Mouse (Mus musculus): ENCODE measurements around the gene Pla2g12b. TPM values are rescaled to one million over a fixed set of nuclear protein-coding genes. Genes with fewer than 3 reads are reported as not detected.

Gene Pla2g12b
- polyA plus RNA-seq, 1 experiment: 0.31 TPM

DNA sequence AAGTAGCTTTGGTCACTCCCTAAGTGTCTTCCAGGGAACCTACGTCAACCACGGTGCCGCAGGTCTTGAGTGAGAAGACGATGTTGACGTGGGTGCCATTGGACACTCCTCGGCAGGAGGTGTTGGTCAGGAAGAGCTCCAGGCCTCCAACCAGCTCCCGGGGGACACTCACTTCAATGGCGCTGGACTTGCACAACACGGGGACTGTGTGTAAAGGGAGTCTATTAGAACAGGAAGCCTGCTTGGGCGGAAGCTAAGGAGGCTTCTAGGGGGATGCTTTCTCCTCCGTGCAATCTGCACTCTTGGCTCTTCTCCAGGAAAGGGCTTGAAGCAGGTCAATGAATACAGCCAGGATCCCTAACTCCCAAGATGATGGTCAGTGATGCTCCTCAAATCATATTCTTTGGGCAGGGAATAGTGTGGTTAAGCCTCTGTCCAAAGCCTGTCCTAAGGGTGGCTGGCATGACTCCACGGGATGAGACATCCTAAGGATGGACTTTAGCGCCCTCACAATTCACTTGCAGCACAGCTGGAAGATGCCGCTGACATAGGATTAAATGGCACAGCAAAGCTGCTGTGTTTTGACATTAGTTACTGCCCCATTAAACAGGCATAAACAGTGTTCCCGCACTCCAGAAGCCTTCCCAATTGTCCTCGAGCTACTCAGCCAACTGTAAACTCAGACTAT is 26.1 kb downstream of the Pla2g12b start:
- Histone ChIP-seq H3K27ac (ENCODE audit: insufficient read depth, low read depth, low read length) (no peak overlapping the region), H3K27me3 (replicated peaks; ENCODE audit: control insufficient read depth, insufficient read depth, low read length) (no peaks in the 10 kb centered on the region), H3K36me3 (ENCODE audit: control insufficient read depth, insufficient read depth, low read length) (no peaks in the 10 kb centered on the region), H3K4me1 (ENCODE audit: control insufficient read depth, insufficient read depth, low read length) (0 out of 2 replicates have a peak, but pooled peaks cover 3% of the 10 kb centered on the region), H3K4me3 (ENCODE audit: insufficient read depth, low read depth, low read length) (no peak overlapping the region)
- WGBS: 47% methylated on average over 16 of the region's 16 CpGs
- DNase-seq: no peak
- no peak for TF ChIP-seq CTCF (conservative IDR thresholded peaks at IDR 0.05; ENCODE audit: insufficient read depth, insufficient read length, low read depth, low read length)

GRCm38 (mm10) chr10:59430701-59431218 is 27.3 kb downstream of the Pla2g12b start:
- H3K4me1 ChIP-seq (ENCODE audit: control insufficient read depth, insufficient read depth, low read length): no peaks in the 10 kb centered on the region
- H3K27me3 ChIP-seq (replicated peaks; ENCODE audit: control insufficient read depth, insufficient read depth, low read length): no peaks in the 10 kb centered on the region
- DNase-seq: no peak
- no peaks in the 10 kb centered on the region for H3K36me3 ChIP-seq (ENCODE audit: control insufficient read depth, insufficient read depth, low read length)
- TF ChIP-seq POLR2A (IDR thresholded peaks at IDR 0.05; ENCODE audit: low read depth, low read length) (no peak), CTCF (conservative IDR thresholded peaks at IDR 0.05; ENCODE audit: insufficient read depth, insufficient read length, low read depth, low read length) (no peak)
- WGBS: 58% methylated on average over 6 of the region's 6 CpGs
- H3K4me3 ChIP-seq (ENCODE audit: insufficient read depth, low read depth, low read length): no peak overlapping the region
- no peak overlapping the region for H3K27ac ChIP-seq (ENCODE audit: insufficient read depth, low read depth, low read length)

DNA sequence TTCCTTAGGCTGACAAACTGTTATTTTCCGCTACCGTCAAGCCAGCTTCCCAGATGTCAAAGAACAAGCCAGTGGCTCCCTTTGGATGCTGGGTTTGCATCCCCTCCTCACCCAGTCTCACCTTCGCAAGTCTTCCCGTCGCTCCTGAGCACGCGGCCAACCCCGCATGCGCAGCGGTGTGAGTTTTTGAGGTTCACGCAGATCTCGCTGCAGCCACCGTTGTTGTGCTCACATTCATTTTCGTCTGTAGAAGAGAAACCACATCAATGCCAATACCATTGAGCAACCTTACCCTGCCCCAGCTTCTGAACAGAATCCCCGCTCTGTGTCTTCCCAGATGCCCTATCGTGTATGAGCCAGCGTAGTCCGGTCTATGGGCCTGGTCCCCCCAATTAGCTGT is 32.3 kb downstream of the Pla2g12b start:
- peaks cover 3% of the 10 kb centered on the region; the same call in 1 of the 2 replicates for H3K4me1 ChIP-seq (ENCODE audit: control insufficient read depth, insufficient read depth, low read length)
- no peak for TF ChIP-seq CTCF (conservative IDR thresholded peaks at IDR 0.05; ENCODE audit: insufficient read depth, insufficient read length, low read depth, low read length)
- TF ChIP-seq POLR2A (IDR thresholded peaks at IDR 0.05; ENCODE audit: low read depth, low read length): no peak
- whole genome bisulfite sequencing: 96% methylated on average over 18 of the region's 18 CpGs
- no peaks in the 10 kb centered on the region for H3K36me3 ChIP-seq (ENCODE audit: control insufficient read depth, insufficient read depth, low read length)
- H3K27me3 ChIP-seq (replicated peaks; ENCODE audit: control insufficient read depth, insufficient read depth, low read length): no peaks in the 10 kb centered on the region
- no peak overlapping the region for H3K27ac ChIP-seq (ENCODE audit: insufficient read depth, low read depth, low read length)
- no peak overlapping the region for H3K4me3 ChIP-seq (ENCODE audit: insufficient read depth, low read depth, low read length)
- DNase-seq: no peak

DNA sequence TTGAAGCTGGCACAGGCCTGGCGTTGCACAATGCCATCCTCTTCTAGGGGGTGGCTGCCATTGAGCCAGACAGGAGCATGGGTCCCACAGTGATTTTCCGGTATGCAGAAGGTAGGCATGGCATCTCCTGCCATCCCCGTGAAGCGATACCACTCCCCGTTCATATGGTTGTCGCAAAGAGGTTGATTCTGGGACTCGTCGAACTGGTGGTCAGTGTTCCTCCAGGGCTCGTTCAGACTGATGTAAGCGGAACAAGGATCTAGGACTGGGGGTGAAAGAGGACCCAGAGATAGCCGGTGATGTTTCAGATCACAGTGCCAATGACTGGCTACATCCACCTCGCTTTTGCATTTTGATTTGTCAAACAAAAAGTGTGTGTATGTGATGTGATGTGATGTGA is 35.2 kb downstream of the Pla2g12b start:
- H3K4me1 ChIP-seq (ENCODE audit: control insufficient read depth, insufficient read depth, low read length): peaks cover 3% of the 10 kb centered on the region; the same call in 1 of the 2 replicates
- 97% methylated on average over 12 of the region's 12 CpGs for WGBS
- H3K4me3 ChIP-seq (ENCODE audit: insufficient read depth, low read depth, low read length): no peak overlapping the region
- H3K27me3 ChIP-seq (replicated peaks; ENCODE audit: control insufficient read depth, insufficient read depth, low read length): no peaks in the 10 kb centered on the region
- no peak for DNase-seq
- TF ChIP-seq POLR2A (IDR thresholded peaks at IDR 0.05; ENCODE audit: low read depth, low read length) (no peak), CTCF (conservative IDR thresholded peaks at IDR 0.05; ENCODE audit: insufficient read depth, insufficient read length, low read depth, low read length) (no peak)
- no peaks in the 10 kb centered on the region for H3K36me3 ChIP-seq (ENCODE audit: control insufficient read depth, insufficient read depth, low read length)
- no peak overlapping the region for H3K27ac ChIP-seq (ENCODE audit: insufficient read depth, low read depth, low read length)

DNA sequence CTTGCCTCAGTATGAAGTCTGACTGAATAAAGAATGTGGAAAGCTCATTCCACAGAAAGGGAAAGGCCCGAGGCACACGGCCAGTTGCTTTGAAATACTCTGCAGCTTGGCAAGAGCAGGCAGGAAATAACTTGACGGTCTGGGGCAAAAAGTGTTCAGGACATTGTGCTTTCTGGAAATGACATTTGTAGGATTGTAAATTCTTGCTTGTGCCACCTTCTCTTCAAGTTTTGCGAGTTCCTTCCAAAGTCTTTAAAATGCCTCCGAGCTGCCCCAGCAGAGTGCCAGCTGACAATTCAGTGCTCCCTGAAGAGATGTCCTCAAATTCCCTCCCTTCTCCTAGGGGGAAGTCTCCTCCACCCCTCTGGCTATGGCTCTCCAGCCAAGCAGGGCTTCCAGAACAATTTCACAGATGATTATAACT is 36.1 kb downstream of the Pla2g12b start:
- WGBS: 31% methylated on average over 5 of the region's 5 CpGs
- peak overlapping the region; percentile 66; the same call in 1 of the 2 replicates for H3K27ac ChIP-seq (ENCODE audit: insufficient read depth, low read depth, low read length)
- peak; percentile 79 for DNase-seq
- H3K4me1 ChIP-seq (ENCODE audit: control insufficient read depth, insufficient read depth, low read length): peaks cover 3% of the 10 kb centered on the region; the same call in 1 of the 2 replicates
- TF ChIP-seq CTCF (conservative IDR thresholded peaks at IDR 0.05; ENCODE audit: insufficient read depth, insufficient read length, low read depth, low read length) (no peak), POLR2A (IDR thresholded peaks at IDR 0.05; ENCODE audit: low read depth, low read length) (no peak)
- no peaks in the 10 kb centered on the region for H3K36me3 ChIP-seq (ENCODE audit: control insufficient read depth, insufficient read depth, low read length)
- no peaks in the 10 kb centered on the region for H3K27me3 ChIP-seq (replicated peaks; ENCODE audit: control insufficient read depth, insufficient read depth, low read length)
- no peak overlapping the region for H3K4me3 ChIP-seq (ENCODE audit: insufficient read depth, low read depth, low read length)

GRCm38 (mm10) chr10:59440177-59440576 is 36.7 kb downstream of the Pla2g12b start:
- 65% methylated on average over 6 of the region's 6 CpGs for WGBS
- Histone ChIP-seq H3K4me3 (ENCODE audit: insufficient read depth, low read depth, low read length) (no peak overlapping the region), H3K27ac (ENCODE audit: insufficient read depth, low read depth, low read length) (no peak overlapping the region), H3K27me3 (replicated peaks; ENCODE audit: control insufficient read depth, insufficient read depth, low read length) (no peaks in the 10 kb centered on the region), H3K4me1 (ENCODE audit: control insufficient read depth, insufficient read depth, low read length) (peaks cover 3% of the 10 kb centered on the region; the same call in 1 of the 2 replicates), H3K36me3 (ENCODE audit: control insufficient read depth, insufficient read depth, low read length) (no peaks in the 10 kb centered on the region)
- no peak for DNase-seq
- no peak for TF ChIP-seq CTCF (conservative IDR thresholded peaks at IDR 0.05; ENCODE audit: insufficient read depth, insufficient read length, low read depth, low read length)
- TF ChIP-seq POLR2A (IDR thresholded peaks at IDR 0.05; ENCODE audit: low read depth, low read length): no peak

GRCm38 (mm10) chr10:59441735-59442134 is 38.3 kb downstream of the Pla2g12b start, which contains the start of gene Oit3:
Gene Oit3 (minus strand): TSS chr10:59441778.
- Histone ChIP-seq H3K27me3 (replicated peaks; ENCODE audit: control insufficient read depth, insufficient read depth, low read length) (no peaks in the 10 kb centered on the region), H3K4me1 (ENCODE audit: control insufficient read depth, insufficient read depth, low read length) (peaks cover 3% of the 10 kb centered on the region; the same call in 1 of the 2 replicates), H3K4me3 (ENCODE audit: insufficient read depth, low read depth, low read length) (no peak within 1 kb of the TSS), H3K27ac (ENCODE audit: insufficient read depth, low read depth, low read length) (no peak within 1 kb of the TSS), H3K36me3 (ENCODE audit: control insufficient read depth, insufficient read depth, low read length) (no peaks in the 10 kb centered on the region)
- no peak for DNase-seq
- no peak for TF ChIP-seq CTCF (conservative IDR thresholded peaks at IDR 0.05; ENCODE audit: insufficient read depth, insufficient read length, low read depth, low read length)
- WGBS: 73% methylated on average over 11 of the region's 11 CpGs
